Mouse (Mus musculus): ENCODE data around the gene Pigc. TPM values are rescaled to one million over a fixed set of nuclear protein-coding genes. Genes with fewer than 3 reads are reported as not detected.

Pigc gene
- 18.5 TPM for polyA plus RNA-seq (2017; shearing (Covaris generic))

DNA sequence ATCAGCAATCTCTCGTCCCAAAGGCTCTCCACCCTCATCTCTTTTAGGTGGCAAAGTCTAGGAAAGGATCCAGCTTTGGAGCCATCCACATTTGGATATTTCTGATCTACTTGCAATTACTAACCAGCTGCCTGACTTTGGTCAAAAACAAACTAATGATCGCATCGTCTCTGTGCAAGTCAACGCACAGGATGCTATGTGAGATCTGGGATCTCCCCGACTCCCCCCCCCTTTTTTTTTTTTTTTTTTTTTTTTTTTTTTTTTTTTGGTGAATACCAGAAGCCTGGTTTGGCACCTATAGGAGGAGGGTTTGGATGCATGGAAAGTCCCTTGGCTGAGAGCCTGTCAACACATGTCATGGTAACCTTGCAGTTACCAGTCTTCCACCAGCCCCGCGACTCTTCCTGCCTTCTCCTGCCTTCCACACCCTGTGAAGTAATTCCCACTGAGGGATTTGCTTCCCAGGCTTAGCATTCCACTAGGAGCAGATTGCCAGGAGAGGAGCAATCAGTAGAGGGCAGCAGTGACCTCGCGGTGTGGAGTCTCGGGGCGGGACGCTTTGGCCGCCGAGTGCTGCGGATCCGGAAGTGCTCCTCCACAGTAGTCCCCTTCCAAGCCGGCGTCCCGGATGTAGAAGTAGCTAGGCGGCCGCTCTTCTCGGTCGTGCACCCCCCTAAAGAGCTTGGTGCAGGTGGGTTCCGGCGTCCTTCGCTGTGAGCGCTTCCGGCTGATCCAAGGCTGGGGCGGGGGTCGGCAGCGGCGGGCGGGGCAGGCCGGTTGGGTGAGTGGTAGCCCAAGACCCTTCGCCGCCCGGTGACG, at the start of gene Pigc:
Pigc (plus strand) TSS at position 598 of the 819 bp plus-strand sequence.

DNA sequence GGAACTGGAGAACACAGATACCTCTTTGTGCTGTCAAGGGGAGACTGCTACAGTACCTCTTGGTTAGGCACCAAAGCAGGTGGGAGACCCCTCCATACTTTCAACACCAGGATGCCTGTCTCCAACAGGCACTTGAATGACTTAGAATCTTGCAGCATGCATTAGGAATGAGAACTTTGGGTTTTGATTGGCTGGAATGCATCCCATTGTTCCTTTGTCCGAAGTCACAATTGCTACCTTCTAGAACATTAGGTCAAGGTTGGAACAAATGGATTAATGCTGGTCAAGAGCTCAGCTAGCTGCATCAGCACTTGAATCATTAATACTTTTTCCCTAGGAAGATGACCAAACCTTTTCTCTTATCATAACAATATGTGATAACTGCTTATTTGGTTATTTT, 10.6 kb downstream of the Pigc start, which contains the start of gene 4930558K02Rik:
4930558K02Rik (minus strand) TSS at position 101 of the 400 bp plus-strand sequence.

Other genes starting within 250 kb of the Pigc start
- 44.9 TPM for gene Fasl, start 180.7 kb upstream of the Pigc start, polyA plus RNA-seq (2017; shearing (Covaris generic))
- gene Suco, start 92.5 kb upstream of the Pigc start, polyA plus RNA-seq (2017; shearing (Covaris generic)), result 78.7 TPM
- not detected for gene 4930558K02Rik, start 10.4 kb downstream of the Pigc start, polyA plus RNA-seq (2017; shearing (Covaris generic))

Measured in naive thymus-derived CD4-positive, alpha-beta T cell, adult 5 months (primary cell).